Mouse (Mus musculus) ES-E14 (cell line): ENCODE data around the gene Vmn1r157. TPM values are rescaled to one million over a fixed set of nuclear protein-coding genes. Genes with fewer than 3 reads are reported as not detected.
"Not testable (repeated sequence)": the region's sequence is repeated elsewhere in the genome, so short reads cannot be mapped to it uniquely, and the experiment has no call there.

Experiments
- DNase-seq: peaks from one replicate; pipeline ENCODE4 v3.0.0-alpha.2; 2013; ENCODE audit warnings: low read depth, low spot score
- H3K27ac ChIP-seq: 2 replicates; pipeline ENCODE4 v1.5.1; 2012; ENCODE audit warnings: low read depth, mild to moderate bottlenecking, low read length, moderate library complexity, mixed read lengths; ENCODE audit not compliant: poor library complexity, insufficient read depth, severe bottlenecking
- H3K36me3 ChIP-seq: 2 replicates; pipeline ENCODE4 v1.6.1; 2012; ENCODE audit warnings: mild to moderate bottlenecking, low read length, moderate library complexity, mixed read lengths; ENCODE audit not compliant: control insufficient read depth, poor library complexity, insufficient read depth, severe bottlenecking
- H3K4me1 ChIP-seq, 2 experiments: fragments of 150-350 bp in 1 of 2; sonication (generic) in 1 of 2; 2 replicates each; pipeline ENCODE4 v1.6.1; 2012; ENCODE audit warnings: low read length in 2 of 2, mild to moderate bottlenecking in 1 of 2, mixed read lengths in 1 of 2; ENCODE audit not compliant: control insufficient read depth in 2 of 2, insufficient read depth in 2 of 2, poor library complexity in 1 of 2
- H3K4me3 ChIP-seq, 2 experiments: fragments of 150-350 bp in 1 of 2; sonication (generic) in 1 of 2; 2 replicates each; pipeline ENCODE4 v1.5.1; 2012; ENCODE audit warnings: low read length in 2 of 2, low read depth in 1 of 2, mild to moderate bottlenecking in 1 of 2, mixed read lengths in 1 of 2; ENCODE audit not compliant: insufficient read depth in 1 of 2, poor library complexity in 1 of 2, severe bottlenecking in 1 of 2
- H3K9ac ChIP-seq: 2 replicates; pipeline ENCODE4 v1.6.1; 2012; ENCODE audit warnings: low read depth, mild to moderate bottlenecking, low read length, mixed read lengths; ENCODE audit not compliant: poor library complexity, insufficient read depth, severe bottlenecking
- H3K9me3 ChIP-seq: fragments of 150-350 bp; sonication (generic); 2 replicates; pipeline ENCODE4 v1.6.1; 2012; ENCODE audit warnings: low read depth, mild to moderate bottlenecking, low read length; ENCODE audit not compliant: control insufficient read depth, insufficient read depth
- in situ Hi-C, 2 experiments: fragments of 600-800 bp; cut with MboI; formaldehyde crosslinking; loops; one replicate each; pipeline ENCODE4 v1.15.1; 2025; ENCODE audit warnings: low sequenced_read_pairs in 2 of 2, inconsistent platforms in 1 of 2; ENCODE audit not compliant: unreplicated experiment in 2 of 2
- total RNA-seq: library from RNA; depleted of rRNA; stranded (reverse); fragments of 300-350 nt; gene quantifications from 2 replicates; pipeline ENCODE4 v1.2.3, GENCODE M21; 2012; rRNA removed

The Vmn1r157 gene
- total RNA-seq = not detected in 2 replicates

GRCm38 (mm10) chr7:22761397-22761796 is at the start of gene Vmn1r157:
Vmn1r157 (plus strand) TSS chr7:22761697.
- H3K36me3 ChIP-seq, in situ Hi-C loops, H3K4me3 ChIP-seq, H3K9ac ChIP-seq, H3K4me1 ChIP-seq, H3K27ac ChIP-seq, DNase-seq, H3K9me3 ChIP-seq: not testable (repeated sequence)

- in situ Hi-C loops, H3K4me1 ChIP-seq, H3K9ac ChIP-seq: not testable (repeated sequence)
These were observed 41.9 kb upstream of the Vmn1r157 start, which contains the start of gene Gm4567 for GRCm38 (mm10) chr7:22719610-22720009. Gm4567 (minus strand) TSS chr7:22719710.

GRCm38 (mm10) chr7:22775981-22776380 is 14.5 kb downstream of the Vmn1r157 start:
- DNase-seq, H3K9me3 ChIP-seq, H3K27ac ChIP-seq, H3K4me3 ChIP-seq, H3K9ac ChIP-seq, H3K36me3 ChIP-seq, in situ Hi-C loops, H3K4me1 ChIP-seq: not testable (repeated sequence)

More at GRCm38 (mm10) chr7:22719610-22720009, 41.9 kb upstream of the Vmn1r157 start, which contains the start of gene Gm4567:
- H3K27ac ChIP-seq, H3K9me3 ChIP-seq, H3K36me3 ChIP-seq, DNase-seq, H3K4me3 ChIP-seq: not testable (repeated sequence)

- H3K9me3 ChIP-seq, H3K4me3 ChIP-seq, H3K27ac ChIP-seq, H3K4me1 ChIP-seq, in situ Hi-C loops, DNase-seq, H3K36me3 ChIP-seq, H3K9ac ChIP-seq: not testable (repeated sequence)
These were observed 29.2 kb downstream of the Vmn1r157 start, which contains the start of gene Vmn1r158 for GRCm38 (mm10) chr7:22790682-22791081. Vmn1r158 (minus strand) TSS chr7:22790782.

Other genes with a start within 250 kb of the Vmn1r157 start
- gene Vmn1r152, start 238.7 kb upstream of the Vmn1r157 start, total RNA-seq = not detected in 2 replicates
- gene Gm8677, start 226.8 kb upstream of the Vmn1r157 start, total RNA-seq = not detected in 2 replicates
- not detected in 2 replicates for gene Gm4201, start 196.4 kb upstream of the Vmn1r157 start, total RNA-seq
- gene Gm4565, start 173.6 kb upstream of the Vmn1r157 start, total RNA-seq = not detected in 2 replicates
- gene Vmn1r155, start 103.7 kb upstream of the Vmn1r157 start, total RNA-seq = not detected in 2 replicates
- not detected in 2 replicates for gene Gm8693, start 69.4 kb upstream of the Vmn1r157 start, total RNA-seq
- gene Gm4567, start 42.0 kb upstream of the Vmn1r157 start, total RNA-seq = not detected in 2 replicates
- not detected in 2 replicates for gene Vmn1r158, start 29.1 kb downstream of the Vmn1r157 start, total RNA-seq
- not detected in 2 replicates for gene Vmn1r159, start 81.9 kb downstream of the Vmn1r157 start, total RNA-seq
- not detected in 2 replicates for gene Vmn1r160, start 109.5 kb downstream of the Vmn1r157 start, total RNA-seq
- not detected in 2 replicates for gene Gm4214, start 223.0 kb downstream of the Vmn1r157 start, total RNA-seq